Mouse (Mus musculus) forebrain, embryonic 10.5 days (tissue): ENCODE data around the gene Scgb2b15. TPM values are rescaled to one million over a fixed set of nuclear protein-coding genes. Genes with fewer than 3 reads are reported as not detected.
"Not testable (repeated sequence)": the region's sequence is repeated elsewhere in the genome, so short reads cannot be mapped to it uniquely, and the experiment has no call there.

Source experiments
- DNase-seq: peaks from one replicate; pipeline ENCODE4 v3.0.0-alpha.2; 2017; ENCODE audit warnings: low spot score; ENCODE audit errors: extremely low spot score
- H3K27ac ChIP-seq: fragments of 300-500 bp; sonication (generic); 2 replicates; pipeline ENCODE4 v1.5.1; 2016; ENCODE audit warnings: mild to moderate bottlenecking
- H3K27me3 ChIP-seq: fragments of 300-500 bp; sonication (generic); 2 replicates; pipeline ENCODE4 v1.6.1; 2016; ENCODE audit warnings: mild to moderate bottlenecking; ENCODE audit not compliant: poor library complexity, severe bottlenecking
- H3K36me3 ChIP-seq: fragments of 300-500 bp; sonication (generic); replicated peaks from 2 replicates; pipeline ENCODE4 v1.6.1; 2016; ENCODE audit warnings: mild to moderate bottlenecking, moderate library complexity
- H3K4me1 ChIP-seq: fragments of 300-500 bp; sonication (generic); 2 replicates; pipeline ENCODE4 v1.6.1; 2016
- H3K4me3 ChIP-seq: fragments of 300-500 bp; sonication (generic); 2 replicates; pipeline ENCODE4 v1.5.1; 2016; ENCODE audit warnings: mild to moderate bottlenecking, moderate library complexity
- H3K9me3 ChIP-seq: fragments of 300-500 bp; sonication (generic); 2 replicates; pipeline ENCODE4 v1.6.1; 2016; ENCODE audit warnings: mild to moderate bottlenecking, moderate library complexity
- polyA plus RNA-seq: library from polyadenylated mRNA; unstranded; fragments of >200 nt; fragmentation: Nextera tagmentation; extraction: Ambion mirVana; gene quantifications from 2 replicates; pipeline ENCODE4 v1.2.1, GENCODE M21; 2016

Scgb2b15 gene
- not detected in 2 replicates for polyA plus RNA-seq

- H3K27ac ChIP-seq, H3K4me3 ChIP-seq, H3K4me1 ChIP-seq, H3K9me3 ChIP-seq, H3K36me3 ChIP-seq, DNase-seq, H3K27me3 ChIP-seq: not testable (repeated sequence)
Measured at GRCm38 (mm10) chr7:32829562-32829961, at the start of gene Scgb2b15. Scgb2b15 (minus strand) TSS chr7:32829662.

GRCm38 (mm10) chr7:32836254-32836653 is 6.8 kb upstream of the Scgb2b15 start, which contains the start of gene Scgb1b15:
Scgb1b15 (plus strand) TSS chr7:32836554.
- H3K4me3 ChIP-seq, H3K9me3 ChIP-seq, H3K27ac ChIP-seq, DNase-seq, H3K27me3 ChIP-seq, H3K4me1 ChIP-seq, H3K36me3 ChIP-seq: not testable (repeated sequence)

Other genes with a start within 250 kb of the Scgb2b15 start
- gene Scgb1b15, start 6.9 kb upstream of the Scgb2b15 start, polyA plus RNA-seq: not detected in 2 replicates
- gene Scgb2b17, start 226.9 kb upstream of the Scgb2b15 start, polyA plus RNA-seq: not detected in 2 replicates
- gene Scgb1b17, start 233.8 kb upstream of the Scgb2b15 start, polyA plus RNA-seq: not detected in 2 replicates